Mouse (Mus musculus) thymus, postnatal 0 days (tissue): ENCODE results near the gene Mtg2. TPM values are rescaled to one million over a fixed set of nuclear protein-coding genes. Genes with fewer than 3 reads are reported as not detected.

Experiments
- DNase-seq: peaks from one replicate; pipeline ENCODE4 v3.0.0-alpha.2; 2015; ENCODE audit warnings: low spot score
- polyA plus RNA-seq: library from polyadenylated mRNA; unstranded; fragments of >200 nt; fragmentation: Nextera tagmentation; extraction: Ambion mirVana; gene quantifications from 2 replicates; pipeline ENCODE4 v1.2.1, GENCODE M21; 2015

Mtg2 gene
- polyA plus RNA-seq: 25.6 and 25.9 TPM in 2 replicates

GRCm38 (mm10) chr2:180070481-180071453, at the start of gene Mtg2:
Mtg2 (plus strand) TSS chr2:180070588.
- DNase-seq: peak; percentile 92

DNA sequence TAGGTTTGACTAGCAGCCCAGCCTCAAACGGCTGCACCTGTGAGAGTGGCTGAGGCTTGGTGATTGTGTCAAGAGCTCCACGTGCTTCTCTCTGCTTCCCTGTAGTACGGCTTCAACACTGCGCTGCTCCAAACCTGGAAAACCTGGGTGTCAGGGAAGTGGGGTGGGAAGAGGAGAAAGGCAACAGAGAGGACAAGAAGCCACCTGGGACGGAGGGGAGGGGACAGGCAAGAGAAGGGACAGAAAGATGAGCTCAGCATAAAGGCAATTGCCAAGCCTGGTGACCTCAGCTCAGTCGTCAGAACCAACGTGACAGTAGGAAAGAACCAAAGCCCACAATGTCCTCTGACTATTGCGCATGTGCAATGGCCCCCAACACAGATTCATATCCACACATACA, 49.5 kb upstream of the Mtg2 start:
- DNase-seq: no peak

GRCm38 (mm10) chr2:180022751-180023150, 47.6 kb upstream of the Mtg2 start:
- no peak for DNase-seq

- DNase-seq: peak; percentile 98
Measured at GRCm38 (mm10) chr2:180024401-180025098, 45.8 kb upstream of the Mtg2 start, which contains the start of gene Lsm14b. Lsm14b (plus strand) TSS chr2:180024987.

- DNase-seq: peak; percentile 53
Measured at GRCm38 (mm10) chr2:180025135-180025860, 45.1 kb upstream of the Mtg2 start.

GRCm38 (mm10) chr2:180025861-180026200, 44.6 kb upstream of the Mtg2 start:
- DNase-seq: no peak

DNA sequence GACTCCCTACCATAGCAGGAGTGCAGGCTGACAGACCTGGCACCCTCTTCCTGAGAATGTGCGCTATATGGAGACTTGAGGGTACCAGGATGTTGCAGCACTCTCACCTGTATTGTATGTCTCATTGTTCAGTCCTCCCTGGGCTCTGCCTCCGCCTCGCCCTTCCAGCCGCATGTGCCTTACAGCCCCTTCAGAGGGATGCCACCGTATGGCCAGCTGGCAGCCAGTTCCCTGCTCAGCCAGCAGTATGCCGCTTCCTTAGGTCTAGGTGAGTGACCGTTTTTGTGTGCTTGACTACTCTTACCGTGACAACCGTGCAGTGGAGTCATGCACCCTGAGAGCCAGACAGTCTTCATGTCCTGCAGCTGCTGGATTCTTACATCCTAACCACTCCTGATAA, 42.6 kb upstream of the Mtg2 start:
- DNase-seq: no peak

- DNase-seq: no peak
Measured at GRCm38 (mm10) chr2:180031270-180031669, 39.1 kb upstream of the Mtg2 start.

- DNase-seq: no peak
Measured at GRCm38 (mm10) chr2:180032925-180033324, 37.5 kb upstream of the Mtg2 start.

DNA sequence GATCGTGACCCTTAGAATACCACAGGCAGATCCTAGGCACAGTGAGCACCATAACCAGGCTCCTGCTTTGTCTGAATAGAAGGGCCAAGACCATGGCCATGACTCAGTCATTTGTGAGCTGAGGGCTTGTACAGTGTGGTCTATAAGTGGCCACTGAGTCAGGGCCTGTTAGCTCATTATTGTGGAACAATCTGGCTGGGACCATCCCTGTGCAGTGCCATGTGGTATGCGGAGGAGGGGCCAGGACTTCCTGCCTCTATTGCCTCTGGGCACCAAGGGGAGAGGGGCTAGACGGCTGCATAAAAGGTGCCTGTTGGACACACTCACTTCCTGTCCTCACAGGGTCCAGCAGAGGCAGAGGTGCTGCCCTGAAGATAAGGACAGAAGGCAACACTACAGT, 36.4 kb upstream of the Mtg2 start:
- no peak for DNase-seq

DNA sequence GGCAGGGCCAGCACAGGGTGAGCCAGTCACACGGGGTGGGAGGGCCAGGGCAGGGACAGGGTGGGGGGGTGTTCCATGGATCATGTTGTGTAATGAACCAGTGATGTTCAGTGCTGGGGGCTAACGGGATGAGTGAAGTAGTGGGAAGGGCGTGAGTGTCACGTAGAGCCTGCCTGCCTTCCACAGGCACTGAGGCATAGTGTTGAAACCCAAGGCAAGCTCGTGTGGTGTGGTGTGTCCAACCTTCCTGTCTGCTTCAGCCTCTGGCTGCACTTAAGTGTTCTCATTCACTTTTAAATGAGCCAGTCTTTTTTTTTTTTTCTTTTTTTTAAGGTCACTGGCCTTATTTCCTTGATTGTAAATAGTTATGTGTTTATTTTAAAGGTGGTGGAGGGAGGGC, 35.6 kb upstream of the Mtg2 start:
- DNase-seq: no peak

DNA sequence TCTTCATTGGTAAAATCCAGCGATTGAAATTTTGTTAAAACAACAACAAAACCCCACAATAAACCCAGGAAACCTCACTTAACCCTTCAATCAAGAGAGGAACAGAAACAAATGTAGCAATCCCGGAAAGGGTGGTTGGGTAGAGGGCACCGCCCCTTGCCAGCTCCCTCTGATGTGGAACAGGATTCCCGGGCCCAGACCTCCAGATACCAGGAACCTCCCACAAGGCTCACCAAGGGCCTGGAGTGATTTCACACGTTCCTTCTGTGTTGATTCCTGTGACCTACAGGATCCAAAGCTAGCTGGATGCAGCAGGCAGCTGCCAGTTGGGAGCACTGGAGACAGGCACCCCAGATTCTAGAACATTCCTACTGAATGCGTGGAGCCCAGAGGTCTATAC, 30.0 kb upstream of the Mtg2 start:
- no peak for DNase-seq

DNA sequence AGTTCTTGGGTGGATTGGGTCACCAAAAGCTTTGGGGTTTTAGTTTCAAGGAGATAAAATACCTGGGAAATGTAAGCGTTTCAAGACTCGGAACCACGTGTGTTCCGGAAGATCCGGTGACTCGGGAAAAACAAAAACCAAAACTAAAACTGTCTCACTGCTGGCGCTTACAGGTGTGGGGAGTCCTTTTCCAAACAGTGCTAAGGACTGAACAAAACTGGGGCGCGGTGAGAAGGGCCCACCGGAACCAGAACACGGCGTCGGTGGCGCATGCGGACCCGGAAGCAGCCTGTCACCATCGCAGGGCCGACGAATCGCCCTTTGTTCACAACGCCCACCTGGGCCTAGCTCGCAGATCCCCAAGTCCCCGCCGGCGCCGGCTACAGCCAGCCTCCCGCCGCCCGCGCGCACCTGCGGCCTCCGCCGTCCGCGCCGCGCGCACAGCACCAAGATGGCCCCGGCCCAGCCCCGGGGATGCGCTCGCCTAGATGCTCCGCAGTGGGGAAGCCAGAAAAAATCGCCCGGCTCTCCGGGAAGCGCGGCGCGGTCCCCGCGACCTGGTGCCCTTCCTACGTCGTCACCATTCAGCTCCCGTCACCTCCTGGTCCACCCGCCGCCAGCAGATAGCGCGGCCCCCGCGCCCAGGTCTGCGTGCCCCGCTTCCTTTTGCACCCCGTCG, 28.7 kb upstream of the Mtg2 start:
- DNase-seq: no peak

- peak; percentile 91 for DNase-seq
Measured at GRCm38 (mm10) chr2:180042256-180042857, 28.0 kb upstream of the Mtg2 start, which contains the start of the genes Psma7 and Ss18l1. Psma7 (minus strand) TSS chr2:180042433. Ss18l1 (plus strand) TSS chr2:180042509.

DNA sequence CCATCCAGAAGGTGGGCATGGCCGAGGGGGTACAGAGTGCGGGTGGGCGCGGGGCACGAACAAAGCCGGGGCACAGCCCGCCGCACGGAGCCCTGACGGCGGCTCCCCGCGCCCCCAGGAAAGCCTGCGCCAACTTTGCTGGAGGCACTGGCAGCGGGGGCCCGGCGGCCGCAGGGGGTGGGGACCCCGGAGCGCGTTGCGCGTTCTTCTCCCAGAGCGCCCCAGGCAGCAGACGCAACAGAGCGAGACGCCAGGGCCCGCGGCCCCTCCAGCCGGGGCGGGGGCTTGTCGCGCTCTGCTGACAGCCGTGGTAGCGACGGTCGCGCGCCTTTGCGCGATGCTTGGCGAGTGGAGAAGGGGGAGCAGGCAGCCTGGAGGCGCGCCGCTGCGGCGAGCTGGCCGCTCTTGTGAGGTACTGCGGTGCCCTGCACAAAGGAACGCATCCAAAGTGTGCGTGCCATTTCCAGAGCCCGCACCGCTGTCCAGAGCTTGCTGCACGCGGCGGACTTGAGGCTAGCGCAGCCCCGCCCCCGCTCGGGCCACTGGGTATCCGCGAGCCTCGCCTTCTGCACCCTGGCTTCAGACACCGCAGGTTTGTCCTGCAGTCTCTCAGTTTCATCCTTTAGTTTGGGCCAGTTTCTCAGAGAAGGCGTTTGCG, 27.4 kb upstream of the Mtg2 start:
- peak; percentile 77 for DNase-seq

DNA sequence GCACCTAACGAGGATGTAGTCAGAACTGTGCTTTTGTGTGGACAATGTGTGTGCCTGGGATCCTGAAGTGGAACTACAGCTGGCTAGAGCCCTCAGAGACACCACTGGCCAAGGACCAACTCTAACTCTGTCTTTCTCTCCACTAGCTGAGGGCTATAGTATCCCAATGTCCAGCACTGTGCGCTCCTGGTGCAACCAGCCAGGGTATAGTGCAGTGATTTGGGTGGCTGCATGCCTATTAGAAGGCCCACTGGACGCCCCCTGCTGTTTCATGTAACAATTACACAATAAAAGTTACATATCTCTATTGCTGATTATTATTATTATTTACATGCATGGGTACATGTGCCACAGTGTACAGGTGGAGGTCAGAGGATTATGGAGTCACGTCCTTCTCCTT, 25.1 kb upstream of the Mtg2 start:
- peak; percentile 48 for DNase-seq

DNA sequence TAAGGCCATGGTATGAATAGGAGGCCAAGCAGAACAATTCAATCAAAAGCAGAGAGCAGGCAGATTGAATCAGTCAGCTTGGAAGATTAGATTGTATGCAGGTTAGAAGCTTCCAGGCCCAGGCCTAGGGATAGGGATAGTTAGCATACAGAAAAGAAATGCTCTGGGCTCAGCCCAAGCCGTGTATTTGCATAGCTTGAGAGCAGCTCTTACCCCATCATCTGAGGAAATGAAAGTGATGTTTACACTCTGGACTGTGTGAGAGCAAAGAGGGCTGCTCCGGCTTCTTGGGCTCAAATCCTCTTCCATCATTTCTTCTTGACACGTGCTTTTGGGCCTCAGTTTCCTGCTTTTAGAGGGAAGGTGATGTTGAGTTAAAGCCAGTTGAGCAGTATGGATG, 22.8 kb upstream of the Mtg2 start:
- no peak for DNase-seq

DNA sequence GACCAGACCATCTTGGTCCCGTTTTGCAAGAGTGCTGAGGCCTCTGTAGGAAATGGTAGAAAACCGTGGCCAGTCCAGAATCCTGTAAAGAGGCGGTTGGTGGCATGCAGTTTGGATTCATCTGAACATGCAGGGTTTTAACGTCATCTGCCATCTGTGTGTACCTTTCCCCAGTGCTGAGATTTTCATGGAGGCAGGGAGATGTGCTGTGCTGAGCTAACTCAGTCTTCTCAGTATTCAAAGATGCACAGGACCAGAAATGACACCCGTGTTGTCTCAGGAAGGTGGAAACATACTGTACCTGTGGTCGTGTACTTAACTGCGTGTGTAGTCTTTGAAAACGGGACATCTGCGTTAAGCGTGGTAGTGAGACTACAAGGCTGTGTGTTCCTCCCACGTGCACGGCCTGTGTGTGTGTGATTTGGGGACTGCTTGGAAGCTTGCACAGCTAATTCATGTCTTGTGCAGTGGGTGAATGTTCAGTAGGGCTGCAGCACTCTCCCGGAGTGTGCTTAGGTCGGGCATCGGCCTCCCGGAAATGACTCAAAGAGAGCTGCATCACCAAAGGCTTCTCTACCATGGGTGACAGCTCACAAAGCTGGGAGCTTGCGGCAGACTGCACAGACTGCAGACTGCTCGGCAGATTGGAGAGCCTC, 22.3 kb upstream of the Mtg2 start:
- DNase-seq: no peak

DNA sequence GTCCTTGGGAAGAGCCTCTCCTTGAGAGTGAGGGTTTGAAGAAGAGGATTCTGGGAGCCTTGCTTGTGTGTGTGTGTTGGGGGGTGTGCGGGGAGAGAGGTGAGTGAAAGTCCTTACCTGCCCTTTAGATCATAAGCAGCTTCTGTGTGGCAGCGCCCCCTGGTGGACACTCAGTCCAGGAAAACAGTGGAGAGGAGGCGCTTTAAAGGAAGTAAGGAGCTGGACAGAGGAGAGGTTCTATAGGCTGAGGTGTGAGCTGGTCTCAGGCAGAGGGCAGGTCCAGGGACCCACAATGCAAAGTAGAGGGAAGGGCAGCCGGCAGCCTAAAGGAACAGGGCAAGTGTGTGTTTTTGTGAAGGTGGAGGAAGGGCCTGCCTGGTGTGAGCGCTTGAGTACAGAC, 19.4 kb upstream of the Mtg2 start:
- peak; percentile 83 for DNase-seq
